Mouse (Mus musculus): Measurements from ENCODE around the gene Pycard.
"Not testable (repeated sequence)": the region's sequence is repeated elsewhere in the genome, so short reads cannot be mapped to it uniquely, and the experiment has no call there.

Pycard gene

DNA sequence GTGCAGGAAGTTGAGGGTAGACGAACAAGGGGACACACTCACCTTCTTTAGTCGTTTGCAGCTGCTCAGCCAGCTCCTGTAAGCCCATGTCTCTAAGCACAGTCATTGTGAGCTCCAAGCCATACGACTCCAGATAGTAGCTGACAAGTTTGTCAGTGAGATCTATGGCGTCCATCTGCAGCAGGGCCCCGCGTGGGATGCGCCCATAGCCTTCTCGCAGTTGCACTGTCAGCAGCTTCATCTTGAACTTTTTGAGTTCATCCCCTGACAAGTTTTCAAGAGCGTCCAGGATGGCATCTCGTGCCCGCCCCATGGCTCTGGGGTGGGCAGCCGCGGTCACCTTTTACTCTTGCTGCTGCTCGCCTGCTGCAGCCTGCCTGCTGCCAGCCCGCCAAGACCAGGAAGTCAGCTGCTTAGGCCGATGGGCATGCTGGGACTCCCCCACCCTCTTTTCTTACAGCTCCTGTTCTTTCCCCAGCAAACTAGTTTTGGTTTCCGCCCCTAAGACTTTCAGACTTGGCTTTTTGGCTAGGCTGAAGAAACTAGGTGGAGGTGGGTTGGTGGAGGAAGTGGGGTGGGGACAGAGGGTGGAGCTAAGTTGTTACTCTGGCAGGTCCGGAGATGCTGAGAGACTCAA lies at the start of gene Pycard:
Pycard (minus strand) TSS at position 527 of the 637 bp plus-strand sequence.
- DNase-seq = peak; percentile 57 to 60

DNA sequence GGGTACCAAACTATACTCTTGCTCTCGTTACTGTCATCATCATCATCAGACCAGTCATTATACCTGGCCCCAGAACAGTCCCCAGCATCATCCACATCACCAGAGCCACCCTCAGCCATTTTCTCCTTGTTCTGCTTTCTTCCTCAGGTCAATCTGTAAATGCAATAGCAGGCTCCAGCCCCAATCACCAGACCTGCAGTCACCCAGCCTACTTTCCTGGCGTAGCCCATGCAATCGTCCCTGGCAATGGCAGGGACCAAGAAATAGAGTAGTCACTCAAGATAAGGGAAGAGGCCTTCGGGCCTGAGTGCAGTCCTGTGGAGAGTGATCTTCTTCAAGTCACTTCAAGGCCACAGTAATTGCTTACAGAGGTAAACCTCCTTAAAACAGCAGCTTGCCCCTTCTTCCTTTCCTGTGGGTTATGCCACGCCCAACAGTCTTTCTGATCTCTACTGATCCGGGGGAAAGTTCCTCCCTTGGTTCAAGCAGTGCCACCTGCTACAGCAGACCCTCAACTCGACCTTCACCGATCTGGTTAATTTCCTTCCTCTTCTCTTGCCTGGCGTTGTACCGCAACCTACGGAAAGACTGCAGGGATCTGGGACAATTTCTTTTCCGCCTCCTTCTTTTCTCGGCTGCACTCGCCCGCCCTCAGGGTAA lies 48.6 kb upstream of the Pycard start:
- not testable (repeated sequence) for DNase-seq

DNA sequence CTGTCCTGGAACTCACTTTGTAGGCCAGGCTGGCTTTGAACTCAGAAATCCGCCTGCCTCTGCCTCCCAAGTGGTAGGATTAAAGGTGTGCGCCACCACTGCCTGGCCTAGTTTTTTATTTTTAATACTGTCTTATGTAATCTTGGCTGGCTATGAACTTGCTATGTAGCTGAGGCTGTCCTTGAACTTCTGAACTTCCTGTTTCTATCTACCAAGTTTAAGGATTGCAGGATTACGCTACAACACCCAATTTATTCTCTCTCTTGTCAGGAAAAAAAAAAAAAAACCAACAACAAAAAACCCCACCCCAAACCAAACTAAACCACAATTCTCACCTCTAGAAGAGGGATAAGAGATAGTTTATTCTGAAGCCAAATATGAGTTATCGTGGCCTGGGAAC lies 39.9 kb upstream of the Pycard start:
- DNase-seq = no peak

DNA sequence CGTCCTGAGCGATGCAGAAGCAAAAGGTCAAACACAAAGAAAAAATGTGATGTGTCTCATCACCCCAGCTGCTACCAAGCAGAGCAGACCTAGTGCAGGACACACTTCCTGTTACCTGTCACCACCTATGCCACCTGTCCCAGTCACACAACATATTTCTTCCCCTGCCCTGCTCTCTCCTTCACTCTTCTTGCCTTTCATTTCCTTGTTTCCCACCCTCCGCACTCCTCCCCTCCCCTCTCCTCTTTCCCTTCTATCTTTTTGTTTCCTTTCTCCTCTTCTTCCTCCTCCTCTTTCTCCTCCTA lies 39.3 kb upstream of the Pycard start:
- DNase-seq = no peak

DNA sequence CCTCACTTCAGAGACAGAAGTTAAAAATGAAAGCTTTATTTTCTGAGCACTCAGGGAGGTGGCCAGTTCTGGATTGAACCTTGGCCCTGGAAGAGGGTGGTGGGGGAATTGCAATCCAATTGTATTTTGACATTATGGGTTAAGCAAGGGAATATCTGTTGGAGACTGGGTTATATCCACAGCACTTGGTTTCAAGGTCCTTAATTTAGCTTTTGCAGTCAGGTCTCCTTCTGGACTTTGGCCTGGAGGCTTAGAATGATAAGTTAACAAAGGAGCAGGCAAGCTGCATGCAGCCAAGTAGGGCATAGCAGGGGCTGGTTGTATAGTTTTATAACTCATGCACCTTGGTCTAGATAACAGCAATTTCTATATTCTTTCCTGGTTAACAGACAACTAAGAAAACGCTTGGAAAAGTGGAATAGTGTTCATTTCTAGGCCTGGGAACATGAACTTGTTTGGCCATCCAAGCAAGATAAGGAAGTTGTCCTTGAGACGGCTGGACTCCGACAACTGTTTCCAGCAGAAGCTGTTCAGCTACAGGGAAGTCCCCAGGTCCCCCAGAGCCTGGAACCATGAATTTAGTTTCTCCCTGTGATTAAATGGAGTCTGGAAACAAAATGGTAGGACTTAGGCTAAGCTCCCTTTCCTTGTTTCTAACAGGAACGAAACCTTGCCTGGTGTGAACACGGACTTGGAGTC lies 38.8 kb upstream of the Pycard start:
- peak in 1 of 2 experiments; percentile 23 for DNase-seq

DNA sequence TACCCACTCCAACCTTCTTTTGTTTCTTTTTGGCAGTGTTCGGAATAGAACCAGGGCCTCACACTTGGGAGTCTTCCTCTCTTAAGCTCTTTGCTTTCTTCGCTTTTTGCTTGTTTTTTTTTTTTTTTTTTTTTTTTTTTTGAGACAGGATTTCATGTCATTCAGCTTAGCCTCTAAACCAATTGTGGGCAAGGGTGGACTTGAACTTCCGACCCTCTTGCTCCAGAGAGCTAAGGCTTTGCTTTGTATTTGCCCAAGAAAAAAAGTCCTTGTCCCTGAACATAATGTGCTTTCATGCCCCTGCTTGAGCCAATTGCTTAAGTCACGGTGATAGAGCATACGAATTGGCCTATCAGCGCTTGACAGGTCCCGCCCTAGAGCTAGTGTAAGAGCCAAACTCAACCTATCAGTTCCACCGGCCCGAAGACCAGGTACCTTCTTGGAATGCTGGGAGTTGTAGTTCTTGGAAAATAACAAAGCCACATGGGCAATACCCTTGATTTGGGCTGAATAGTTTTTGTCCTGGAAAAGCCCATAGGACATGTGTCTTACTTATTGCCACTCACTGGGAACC lies 37.8 kb upstream of the Pycard start:
- peak; percentile 18 to 20 for DNase-seq

DNA sequence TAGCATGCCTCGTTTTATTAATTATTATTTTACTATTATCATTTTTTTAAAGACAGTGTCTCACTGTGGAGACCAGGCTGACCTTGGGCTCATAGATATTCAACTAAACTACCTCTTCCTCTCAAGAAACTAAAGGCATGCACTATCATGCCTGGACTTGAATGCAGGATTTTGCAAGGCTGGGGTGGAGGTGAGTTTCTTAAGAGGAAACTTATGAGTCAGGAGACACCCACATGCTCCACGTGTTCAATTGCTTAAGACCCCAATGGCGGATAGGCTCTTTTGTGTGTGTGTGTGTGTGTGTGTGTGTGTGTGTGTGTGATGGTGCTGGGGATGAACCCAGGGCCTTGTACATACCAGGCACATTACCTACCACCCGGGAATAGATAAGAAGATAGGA lies 31.7 kb upstream of the Pycard start:
- no peak for DNase-seq

DNA sequence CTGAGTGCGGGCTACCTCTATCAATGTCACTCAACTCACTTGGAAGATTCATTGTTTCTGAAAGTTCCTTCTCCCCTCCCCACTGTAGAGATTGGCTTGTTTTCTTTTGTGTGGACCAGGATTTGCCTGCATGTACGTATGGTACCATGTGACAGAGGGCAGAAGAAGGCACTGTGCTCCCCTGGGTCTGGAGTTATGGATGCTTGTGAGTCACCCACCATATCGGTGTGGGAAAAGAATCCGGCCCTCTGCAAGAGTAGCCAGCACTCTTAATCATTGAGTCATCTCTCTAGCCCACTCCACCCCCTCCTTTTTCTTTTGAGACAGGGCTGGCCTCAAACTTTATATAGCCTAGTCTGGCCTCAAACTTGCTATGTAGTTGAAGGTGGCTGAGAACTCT lies 31.3 kb upstream of the Pycard start:
- DNase-seq = no peak

DNA sequence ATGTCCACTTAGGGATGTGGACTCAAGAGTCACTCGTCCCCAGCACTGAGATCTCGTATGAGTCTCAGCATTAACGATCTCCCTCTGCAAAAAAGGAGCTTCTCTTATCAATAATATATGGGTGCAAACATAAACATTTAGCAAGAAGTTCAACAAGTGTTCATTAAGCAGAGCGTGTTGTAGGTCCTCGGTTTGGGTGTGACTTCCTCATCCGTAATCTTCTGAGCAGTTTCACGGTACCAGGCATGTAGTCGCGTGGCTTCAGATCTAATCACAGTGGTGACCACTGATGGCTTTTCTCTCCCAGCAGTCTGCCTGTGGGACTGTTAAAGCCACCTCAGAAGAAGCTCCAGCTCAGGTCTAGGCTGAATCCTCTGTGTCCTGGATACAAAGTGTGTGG lies 30.7 kb upstream of the Pycard start:
- no peak for DNase-seq

DNA sequence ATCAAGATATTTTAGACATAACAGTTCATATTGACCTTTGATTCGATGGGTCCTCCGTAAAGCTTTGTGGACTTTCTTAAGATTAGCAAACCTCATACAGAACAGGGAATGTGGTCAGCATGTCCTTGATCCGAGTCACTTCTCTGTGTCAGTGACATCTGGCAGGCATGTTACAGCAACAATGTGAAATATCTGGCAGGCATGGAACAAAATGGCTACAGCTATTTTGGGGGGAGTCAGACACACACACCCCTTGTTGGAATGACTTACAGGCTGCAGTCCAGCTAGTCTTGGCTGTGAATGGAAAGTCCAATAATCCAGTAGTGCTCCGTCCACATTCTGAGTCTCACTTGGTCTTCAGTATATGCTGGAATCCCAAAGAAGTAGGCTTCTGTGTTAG lies 29.9 kb upstream of the Pycard start:
- no peak for DNase-seq

DNA sequence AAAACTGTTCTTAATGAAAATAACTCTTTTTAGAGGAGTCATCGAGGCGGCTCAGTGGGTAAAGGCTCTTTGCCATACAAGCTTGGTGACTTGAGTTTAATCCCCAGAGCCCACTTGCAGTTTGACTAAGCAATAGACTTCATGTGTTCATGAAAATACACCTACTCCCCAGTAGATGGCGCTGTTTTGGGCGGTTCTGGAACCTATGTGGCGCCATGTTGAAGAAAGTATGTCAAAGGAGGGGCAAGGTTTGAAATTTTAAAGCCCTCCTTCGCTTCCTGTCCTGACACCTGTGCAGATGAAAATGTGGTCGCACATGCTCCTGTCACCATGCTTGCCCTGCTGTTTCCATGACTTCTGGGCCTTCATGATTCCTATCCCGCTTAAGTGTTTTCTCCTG lies 29.3 kb upstream of the Pycard start:
- no peak for DNase-seq

DNA sequence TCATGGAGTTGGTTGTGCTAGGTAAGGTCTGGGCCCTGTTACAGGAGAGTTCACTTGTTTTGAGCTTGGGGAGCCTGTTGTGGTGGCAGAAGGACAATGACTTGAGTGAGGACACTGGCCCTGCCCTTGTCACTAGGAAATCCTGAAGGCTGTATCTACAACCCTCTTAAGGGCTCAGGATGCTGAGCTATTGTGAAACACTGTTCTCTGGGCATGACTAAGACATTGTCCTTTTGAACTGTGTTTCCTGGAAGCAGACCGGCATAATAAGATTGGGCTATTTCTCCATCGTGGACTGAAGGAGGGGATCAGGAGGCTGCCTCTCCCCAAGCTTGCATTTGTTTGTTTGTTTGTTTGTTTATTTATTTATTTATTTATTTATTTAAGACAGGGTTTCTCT lies 25.5 kb upstream of the Pycard start:
- DNase-seq = no peak

DNA sequence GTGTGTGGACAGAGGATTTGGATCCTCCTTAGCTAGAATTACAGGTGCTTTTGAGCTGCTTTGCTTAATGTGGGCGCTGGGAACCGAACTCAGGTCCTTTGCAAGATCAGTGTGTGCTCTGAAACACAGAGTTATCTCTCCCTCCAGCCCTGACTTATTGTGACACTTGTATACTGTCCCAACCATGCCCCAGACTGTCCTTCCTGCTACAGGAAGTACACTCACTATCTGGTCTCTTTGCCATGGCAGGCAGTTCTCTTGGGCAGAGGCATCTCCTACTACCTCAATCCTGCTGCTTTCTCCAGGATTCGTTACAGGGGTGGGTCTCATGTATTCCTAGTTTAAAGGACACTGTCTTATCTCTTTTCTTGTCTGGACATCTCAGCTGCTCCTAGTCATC lies 24.6 kb upstream of the Pycard start:
- no peak for DNase-seq

DNA sequence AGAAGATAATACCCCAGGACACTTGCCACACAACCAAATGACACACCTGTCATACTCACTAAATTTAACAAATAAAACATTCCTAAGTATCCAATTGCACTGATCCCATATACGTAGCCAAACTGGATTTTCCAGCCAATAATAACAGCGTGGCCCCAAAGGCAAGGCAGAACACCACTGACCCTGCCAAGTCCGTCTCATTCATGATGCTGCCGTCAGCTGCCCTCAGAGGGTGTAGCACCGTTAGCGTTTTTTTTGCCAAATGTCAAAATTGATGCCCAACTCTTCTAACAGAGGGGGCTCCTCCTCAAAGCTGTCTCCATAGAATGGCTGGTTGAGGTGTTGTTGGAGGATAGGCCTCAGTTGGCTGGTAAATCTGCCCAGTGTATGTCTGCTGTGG lies 23.0 kb upstream of the Pycard start:
- DNase-seq = no peak

DNA sequence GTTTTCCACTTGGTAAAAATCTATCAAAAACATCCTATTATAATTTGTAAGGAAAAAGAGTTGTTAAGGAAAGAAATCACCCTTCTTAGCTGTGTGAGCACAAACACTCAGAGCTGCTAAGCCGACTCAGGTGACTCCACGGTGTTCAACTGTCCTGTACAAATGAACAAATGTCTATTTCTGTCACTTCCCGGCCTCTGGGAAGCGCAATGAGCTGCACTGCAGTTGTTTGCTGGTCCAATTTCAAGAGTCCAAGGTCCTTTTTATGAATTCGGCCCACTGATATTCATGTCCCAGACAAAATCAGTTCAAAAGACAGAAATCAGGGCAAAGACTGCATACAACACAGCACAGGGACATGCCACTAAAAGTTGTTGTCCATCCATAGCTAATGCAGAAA lies 22.5 kb upstream of the Pycard start:
- DNase-seq = not testable (repeated sequence)

DNA sequence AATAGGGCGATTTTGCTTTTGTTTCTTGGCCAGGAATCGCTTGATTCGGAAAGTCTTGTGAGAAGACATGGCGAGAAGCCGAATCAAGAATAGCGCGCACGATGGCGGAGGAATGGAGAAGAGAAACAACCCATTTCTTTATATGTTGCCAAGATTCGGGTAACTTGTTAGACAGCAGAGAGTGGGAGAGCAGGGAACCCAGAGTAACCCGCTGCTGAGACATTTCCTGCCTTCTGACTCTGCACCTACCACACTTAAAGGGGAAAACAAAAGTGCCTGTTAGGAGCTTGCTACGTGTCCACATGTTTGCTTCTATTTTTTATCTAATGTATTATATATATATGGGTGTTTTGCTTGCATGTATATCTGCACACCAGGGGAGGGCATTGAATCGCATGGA lies 19.4 kb upstream of the Pycard start:
- no peak for DNase-seq

DNA sequence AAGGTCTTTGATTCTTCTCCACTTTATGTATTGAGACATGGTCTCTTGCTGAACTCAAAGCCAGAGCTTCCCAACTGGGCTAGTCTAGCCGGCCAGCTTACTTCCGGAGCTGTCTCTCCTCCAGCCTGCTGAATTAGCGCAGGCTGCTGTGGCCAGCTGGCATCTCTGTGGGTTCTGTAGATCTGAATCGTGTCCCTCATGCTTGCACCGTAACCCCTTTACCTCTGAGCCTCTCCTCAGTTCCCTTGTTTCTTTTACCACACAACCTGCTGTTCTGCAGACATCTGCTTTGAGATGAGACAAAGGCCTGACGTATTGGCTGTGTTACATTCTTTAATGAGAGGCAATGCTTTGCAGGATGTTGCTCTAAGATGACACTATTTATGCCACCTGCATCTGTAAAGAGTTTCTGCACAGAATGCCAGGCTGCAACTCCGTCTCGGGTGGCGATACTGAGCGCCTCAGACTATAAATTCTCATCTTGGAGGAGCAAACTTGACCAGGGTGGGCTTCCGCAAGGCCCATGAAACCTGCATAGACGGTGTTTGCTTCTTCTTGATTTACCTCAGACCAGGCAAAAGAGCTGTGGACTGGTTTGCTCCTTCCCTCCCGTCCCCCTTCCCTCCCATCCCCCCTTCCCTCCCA lies 18.6 kb upstream of the Pycard start:
- DNase-seq = no peak

DNA sequence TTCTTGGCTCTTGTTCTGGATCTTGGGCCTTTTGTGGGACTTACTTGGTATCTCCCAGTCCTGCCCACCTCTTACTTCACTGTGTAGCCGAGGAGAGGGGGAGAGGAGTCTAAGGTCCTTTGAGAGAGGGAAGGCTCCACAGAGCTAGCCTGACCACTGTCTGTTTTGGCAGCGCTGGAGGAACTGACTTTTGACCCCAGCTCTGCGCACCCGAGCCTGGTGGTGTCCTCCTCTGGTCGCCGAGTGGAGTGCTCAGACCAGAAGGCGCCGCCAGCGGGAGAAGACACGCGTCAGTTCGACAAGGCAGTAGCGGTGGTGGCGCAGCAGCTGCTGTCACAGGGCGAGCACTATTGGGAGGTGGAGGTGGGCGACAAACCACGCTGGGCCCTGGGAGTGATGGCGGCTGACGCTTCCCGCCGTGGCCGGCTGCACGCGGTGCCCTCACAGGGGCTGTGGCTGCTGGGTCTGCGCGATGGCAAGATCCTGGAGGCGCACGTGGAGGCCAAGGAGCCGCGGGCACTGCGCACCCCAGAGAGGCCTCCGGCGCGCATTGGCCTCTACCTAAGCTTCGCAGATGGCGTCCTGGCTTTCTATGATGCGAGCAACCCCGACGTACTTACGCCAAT lies 16.2 kb upstream of the Pycard start:
- DNase-seq = peak in 1 of 2 experiments; percentile 28

DNA sequence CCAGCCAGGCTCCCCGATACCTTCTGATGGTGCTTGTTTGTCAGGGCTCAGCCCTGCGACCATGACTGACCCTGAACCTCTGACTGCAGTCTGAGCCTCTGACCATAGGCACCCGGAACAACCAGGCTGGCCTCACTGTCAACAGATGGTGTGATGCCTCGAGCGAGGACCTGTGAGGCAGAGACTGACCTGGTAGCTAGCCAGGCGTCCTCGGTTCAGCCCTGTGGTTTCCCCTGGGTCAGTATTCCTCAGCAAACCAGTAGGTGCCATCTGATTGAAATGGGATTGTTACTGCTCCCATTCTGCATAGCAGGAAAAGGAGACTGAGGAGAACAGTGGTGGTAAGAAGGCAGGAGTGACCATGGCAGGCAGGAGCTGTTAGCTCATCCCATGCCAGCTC lies 12.5 kb upstream of the Pycard start:
- no peak for DNase-seq

DNA sequence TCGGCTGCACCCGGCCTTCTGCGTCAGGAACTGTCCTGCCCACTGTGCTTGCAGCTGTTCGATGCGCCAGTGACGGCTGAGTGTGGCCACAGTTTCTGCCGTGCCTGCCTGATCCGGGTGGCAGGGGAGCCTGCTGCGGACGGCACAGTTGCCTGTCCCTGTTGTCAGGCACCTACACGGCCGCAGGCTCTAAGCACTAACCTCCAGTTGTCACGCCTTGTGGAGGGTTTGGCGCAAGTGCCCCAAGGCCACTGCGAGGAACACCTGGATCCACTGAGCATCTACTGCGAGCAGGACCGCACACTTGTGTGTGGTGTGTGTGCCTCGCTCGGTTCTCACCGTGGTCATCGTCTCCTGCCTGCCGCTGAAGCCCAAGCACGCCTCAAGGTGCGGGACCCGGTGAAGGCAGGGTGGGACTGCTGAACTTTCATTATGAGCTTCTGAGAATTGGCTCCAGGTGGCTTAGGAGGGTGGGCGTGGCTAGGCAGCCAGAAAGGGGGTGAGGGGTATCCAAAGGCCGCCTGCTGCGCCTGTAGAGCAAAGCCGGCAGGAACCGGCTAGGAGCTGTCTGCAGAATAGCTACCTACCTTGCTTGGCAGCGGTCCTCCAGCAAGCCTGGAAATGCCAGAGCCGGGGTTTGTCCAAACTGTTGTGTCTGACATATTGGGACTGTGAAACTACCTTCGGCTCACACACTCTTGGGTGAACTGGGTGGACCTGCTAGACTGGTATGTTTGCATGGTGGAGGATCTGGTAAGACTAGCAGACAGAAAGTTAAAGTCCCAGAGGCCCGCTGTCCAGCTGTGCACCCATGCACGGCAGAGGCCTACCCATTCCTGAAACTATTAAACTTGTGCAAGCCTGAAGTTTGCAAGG lies 11.1 kb upstream of the Pycard start:
- DNase-seq = peak; percentile 77 to 85

DNA sequence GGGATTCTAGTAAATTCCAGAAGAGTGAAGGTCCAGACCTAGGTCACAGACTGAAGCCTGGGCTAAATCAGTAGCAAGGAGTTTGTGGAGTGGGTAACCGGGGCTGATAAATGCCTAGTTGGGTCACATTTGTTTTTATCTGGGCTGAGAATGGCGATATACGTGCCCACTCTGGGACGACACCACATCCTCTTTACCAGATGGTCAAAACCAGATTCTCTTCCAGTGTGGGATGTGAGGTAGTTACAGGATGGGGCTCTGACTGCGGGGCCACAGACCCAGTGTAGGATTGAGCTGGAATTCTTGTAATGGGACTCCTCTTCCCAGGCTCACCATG lies 10.5 kb upstream of the Pycard start:
- DNase-seq = no peak

DNA sequence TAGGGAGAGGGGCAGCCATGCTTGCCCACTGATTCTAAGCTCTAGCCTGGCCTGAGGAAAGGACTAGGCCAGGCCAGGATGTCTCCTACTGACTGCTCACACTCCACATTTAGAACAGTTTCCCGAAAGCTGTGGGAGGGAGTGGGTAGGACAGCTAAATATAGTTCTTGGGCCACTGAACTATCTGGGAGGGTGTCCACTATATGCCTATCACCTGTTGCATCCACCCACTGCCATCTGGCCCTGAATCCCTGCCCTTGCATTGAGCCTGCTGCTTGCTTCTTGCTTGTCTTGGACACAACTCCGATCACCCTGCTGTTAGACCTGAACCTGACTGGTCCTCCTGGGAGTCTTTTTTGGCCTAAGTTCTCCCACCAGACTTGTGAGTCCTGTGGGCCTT lies 10.0 kb upstream of the Pycard start, which contains the start of gene Trim72:
Trim72 (plus strand) TSS at position 262 of the 400 bp plus-strand sequence.
- DNase-seq = no peak

All from kidney, adult 8-10 months (tissue).